Mouse (Mus musculus): ENCODE data around the gene Rad23a. TPM values are rescaled to one million over a fixed set of nuclear protein-coding genes. Genes with fewer than 3 reads are reported as not detected.
A peak's percentile ranks its signal among the peaks of the same experiment; 100 is the strongest.

Gene Rad23a
- polyA plus RNA-seq, 1 experiment from 2014 or later: 88.1 TPM

DNA sequence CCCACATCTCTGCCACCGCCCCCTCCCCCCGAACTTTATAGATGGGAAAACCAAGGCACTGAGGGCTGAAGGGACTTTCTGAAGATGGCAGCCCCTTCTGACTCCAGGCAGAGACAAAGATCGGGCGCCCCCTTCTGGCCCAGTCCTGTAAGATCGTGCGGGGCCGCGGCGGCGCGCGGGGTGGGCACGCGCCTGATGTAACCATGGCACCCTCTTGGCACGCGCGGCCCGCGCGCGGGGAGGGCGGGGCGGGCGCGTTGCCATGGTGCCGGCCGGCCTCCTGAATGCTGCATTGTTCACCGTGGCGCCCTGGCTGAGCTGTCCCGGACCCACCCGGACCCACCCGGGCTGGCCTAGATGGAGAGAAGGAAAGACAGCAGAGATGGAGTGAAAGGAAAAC is 29.6 kb downstream of the Rad23a start:
- Histone ChIP-seq H3K9ac (ENCODE audit: low read length) (peak overlapping the region; percentile 60), H3K4me3 (ENCODE audit: low read depth, low read length) (peak overlapping the region; percentile 21), H3K36me3 (ENCODE audit: control insufficient read depth, insufficient read depth, low read length) (no peaks in the 10 kb centered on the region), H3K27me3 (replicated peaks; ENCODE audit: control insufficient read depth, insufficient read depth, low read length) (no peaks in the 10 kb centered on the region), H3K9me3 (replicated peaks; ENCODE audit: control insufficient read depth, low read length) (no peaks in the 10 kb centered on the region), H3K4me1 (ENCODE audit: control insufficient read depth, insufficient read depth, low read length) (peaks cover 35% of the 10 kb centered on the region), H3K4me2 (ENCODE audit: low read length) (peak overlapping the region; percentile 60), H3K27ac (ENCODE audit: low read depth, low read length) (peak overlapping the region; percentile 78)
- WGBS: under 1% methylated on average over 30 of the region's 32 CpGs
- ATAC-seq (peak; percentile 78), DNase-seq (ENCODE audit: low spot score) (peak; percentile 94)

DNA sequence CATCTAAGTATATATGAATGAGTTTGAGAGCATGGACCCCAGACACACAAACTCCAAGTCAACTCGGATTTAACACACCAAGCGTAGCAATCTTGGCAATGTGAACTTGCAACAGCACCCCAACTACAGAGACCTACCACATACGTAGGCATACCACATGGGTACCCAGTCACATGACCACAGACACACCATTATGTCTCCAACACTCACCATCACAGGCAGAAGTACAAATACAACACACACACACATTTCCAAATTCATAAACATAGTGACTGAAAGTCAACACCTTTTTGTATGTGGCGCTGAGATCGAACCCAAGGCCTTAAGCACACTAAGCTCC is 30.6 kb downstream of the Rad23a start:
- WGBS: 71% methylated on average over 5 of the region's 5 CpGs
- no peaks in the 10 kb centered on the region for H3K27me3 ChIP-seq (replicated peaks; ENCODE audit: control insufficient read depth, insufficient read depth, low read length)
- H3K36me3 ChIP-seq (ENCODE audit: control insufficient read depth, insufficient read depth, low read length): no peaks in the 10 kb centered on the region
- peaks cover 31% of the 10 kb centered on the region for H3K4me1 ChIP-seq (ENCODE audit: control insufficient read depth, insufficient read depth, low read length)
- peak overlapping the region; percentile 82; the same call in 1 of the 2 replicates for H3K27ac ChIP-seq (ENCODE audit: low read depth, low read length)
- H3K9me3 ChIP-seq (replicated peaks; ENCODE audit: control insufficient read depth, low read length): no peaks in the 10 kb centered on the region
- H3K4me3 ChIP-seq (ENCODE audit: low read depth, low read length): no peak overlapping the region
- ATAC-seq (no peak), DNase-seq (ENCODE audit: low spot score) (peak; percentile 59)
- H3K9ac ChIP-seq (ENCODE audit: low read length): no peak overlapping the region
- no peak overlapping the region for H3K4me2 ChIP-seq (ENCODE audit: low read length)

DNA sequence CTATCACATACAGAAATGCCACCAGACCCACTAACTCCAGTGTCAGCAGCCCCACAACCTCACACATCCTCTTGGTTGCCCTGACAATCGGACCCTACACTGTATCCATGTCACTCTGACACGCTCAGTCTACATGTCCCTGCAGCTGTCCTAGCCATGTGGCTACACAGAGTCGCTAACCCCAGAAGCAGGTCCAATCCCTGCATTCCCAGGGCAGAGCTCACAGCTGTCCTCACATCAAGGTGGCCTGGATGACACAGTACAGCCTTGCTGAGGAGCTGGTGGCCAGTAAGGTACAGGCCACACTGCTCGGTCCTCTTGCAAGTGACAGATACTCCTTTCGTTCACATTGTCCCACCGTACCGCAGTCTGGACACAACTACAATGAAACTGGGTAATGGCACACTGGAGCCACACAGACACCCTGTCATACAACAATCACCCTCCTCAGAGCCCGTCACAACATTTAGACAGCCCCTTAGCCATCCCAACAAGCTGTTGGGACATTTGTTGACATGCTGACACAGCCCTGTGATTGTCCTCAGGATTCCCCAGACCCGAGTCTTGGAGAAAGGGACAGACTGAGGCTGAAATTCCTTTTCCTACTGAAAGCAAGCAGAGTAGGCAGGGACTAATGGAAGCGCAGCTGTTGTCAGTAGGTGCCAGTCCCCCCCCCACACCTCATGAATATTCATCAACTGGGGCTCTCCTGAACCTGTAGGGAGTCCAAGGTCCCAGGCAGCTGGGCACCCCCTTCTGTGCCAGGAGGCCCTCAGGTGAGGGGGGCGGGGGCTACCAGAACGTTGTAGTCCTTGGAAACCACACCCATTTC is 31.1 kb downstream of the Rad23a start:
- Histone ChIP-seq H3K4me2 (ENCODE audit: low read length) (no peak overlapping the region), H3K9ac (ENCODE audit: low read length) (peak overlapping the region; percentile 13; the same call in 1 of the 2 replicates), H3K4me1 (ENCODE audit: control insufficient read depth, insufficient read depth, low read length) (peaks cover 25% of the 10 kb centered on the region), H3K4me3 (ENCODE audit: low read depth, low read length) (no peak overlapping the region), H3K36me3 (ENCODE audit: control insufficient read depth, insufficient read depth, low read length) (no peaks in the 10 kb centered on the region), H3K9me3 (replicated peaks; ENCODE audit: control insufficient read depth, low read length) (no peaks in the 10 kb centered on the region), H3K27me3 (replicated peaks; ENCODE audit: control insufficient read depth, insufficient read depth, low read length) (no peaks in the 10 kb centered on the region), H3K27ac (ENCODE audit: low read depth, low read length) (peak overlapping the region; percentile 82)
- peak; percentile 70 for DNase-seq (ENCODE audit: low spot score)
- WGBS: 41% methylated on average over 12 of the region's 12 CpGs
- ATAC-seq: peak; percentile 38

DNA sequence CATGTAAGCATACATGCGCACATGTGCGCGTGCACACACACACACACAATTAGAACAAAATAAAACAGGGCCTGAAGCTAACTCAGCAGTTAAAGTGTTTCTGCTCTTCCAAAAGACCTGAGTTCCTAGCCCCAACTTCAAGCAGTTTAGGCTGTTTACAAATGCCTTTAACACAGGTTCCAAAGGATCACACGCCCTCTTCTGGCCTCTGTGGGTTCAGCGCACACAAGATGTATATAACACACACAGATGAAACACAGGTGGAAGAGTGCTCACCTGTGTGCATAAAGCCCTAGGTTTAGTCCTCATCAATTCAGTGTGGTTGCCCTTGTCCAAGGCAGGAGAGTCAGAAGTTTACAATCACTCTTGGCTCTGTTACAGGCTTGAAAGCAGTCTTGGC is 34.4 kb downstream of the Rad23a start:
- peaks cover 15% of the 10 kb centered on the region for H3K4me1 ChIP-seq (ENCODE audit: control insufficient read depth, insufficient read depth, low read length)
- H3K9me3 ChIP-seq (replicated peaks; ENCODE audit: control insufficient read depth, low read length): no peaks in the 10 kb centered on the region
- no peak overlapping the region for H3K4me2 ChIP-seq (ENCODE audit: low read length)
- no peak overlapping the region for H3K4me3 ChIP-seq (ENCODE audit: low read depth, low read length)
- 96% methylated on average over 5 of the region's 5 CpGs for WGBS
- DNase-seq (ENCODE audit: low spot score) (no peak), ATAC-seq (no peak)
- no peak overlapping the region for H3K9ac ChIP-seq (ENCODE audit: low read length)
- H3K27me3 ChIP-seq (replicated peaks; ENCODE audit: control insufficient read depth, insufficient read depth, low read length): peaks cover under 1% of the 10 kb centered on the region; the same call in 1 of the 2 replicates
- H3K27ac ChIP-seq (ENCODE audit: low read depth, low read length): no peak overlapping the region
- no peaks in the 10 kb centered on the region for H3K36me3 ChIP-seq (ENCODE audit: control insufficient read depth, insufficient read depth, low read length)

DNA sequence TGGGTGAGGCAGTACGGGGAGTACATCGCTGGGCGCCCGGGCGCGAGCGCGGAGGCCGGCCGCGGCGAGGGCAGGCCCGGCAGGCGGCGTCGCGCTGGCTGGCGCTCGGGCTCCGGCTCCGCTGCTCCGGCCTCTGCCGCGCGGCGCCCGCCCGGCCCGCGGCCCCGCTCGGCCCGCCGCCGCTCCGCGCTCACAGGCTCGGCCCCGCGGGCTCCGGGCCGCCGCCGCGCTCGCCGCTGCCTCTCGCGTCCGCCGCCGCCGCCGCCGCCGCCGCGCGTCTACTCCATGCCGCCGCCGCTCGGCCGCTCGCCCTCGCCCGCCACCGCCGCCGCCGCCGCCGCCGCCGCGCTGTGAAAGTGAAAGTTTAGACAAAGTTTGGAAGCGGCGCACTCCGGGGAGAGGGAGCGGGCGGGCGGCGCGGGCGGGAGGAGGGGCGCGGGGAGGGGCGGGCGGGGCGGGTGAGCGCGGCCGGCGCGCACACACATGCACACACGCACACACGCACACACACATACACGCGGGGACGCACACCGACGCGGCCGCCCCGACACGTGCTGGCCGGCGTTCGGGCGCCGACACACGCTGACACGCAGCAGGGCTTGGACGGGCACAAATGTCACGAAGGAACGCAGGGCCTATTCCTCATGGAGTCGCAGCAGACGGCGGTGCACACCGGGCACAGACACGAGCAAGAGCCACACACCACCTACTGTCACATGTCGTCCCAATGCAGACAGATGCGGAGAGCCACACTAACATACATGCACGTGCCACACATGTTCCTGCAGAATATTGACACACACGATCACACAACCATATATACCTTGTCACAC is 40.2 kb downstream of the Rad23a start, which contains the start of gene Nfix:
TSS of gene Nfix (minus strand) at position 346 of the 833 bp plus-strand sequence.
- peak within 1 kb of the TSS; percentile 60 for H3K4me3 ChIP-seq (ENCODE audit: low read depth, low read length)
- peak within 1 kb of the TSS; percentile 97 for H3K27ac ChIP-seq (ENCODE audit: low read depth, low read length)
- H3K36me3 ChIP-seq (ENCODE audit: control insufficient read depth, insufficient read depth, low read length): peaks cover 11% of the 10 kb centered on the region; the same call in 1 of the 2 replicates
- H3K4me2 ChIP-seq (ENCODE audit: low read length): peak within 1 kb of the TSS; percentile 77
- peak; percentile 40 for ATAC-seq
- no peaks in the 10 kb centered on the region for H3K9me3 ChIP-seq (replicated peaks; ENCODE audit: control insufficient read depth, low read length)
- H3K9ac ChIP-seq (ENCODE audit: low read length): peak within 1 kb of the TSS; percentile 96
- DNase-seq (ENCODE audit: low spot score): no peak
- WGBS: 2% methylated on average over 40 of the region's 125 CpGs
- H3K4me1 ChIP-seq (ENCODE audit: control insufficient read depth, insufficient read depth, low read length): peaks cover 27% of the 10 kb centered on the region
- peaks cover 23% of the 10 kb centered on the region for H3K27me3 ChIP-seq (replicated peaks; ENCODE audit: control insufficient read depth, insufficient read depth, low read length)

DNA sequence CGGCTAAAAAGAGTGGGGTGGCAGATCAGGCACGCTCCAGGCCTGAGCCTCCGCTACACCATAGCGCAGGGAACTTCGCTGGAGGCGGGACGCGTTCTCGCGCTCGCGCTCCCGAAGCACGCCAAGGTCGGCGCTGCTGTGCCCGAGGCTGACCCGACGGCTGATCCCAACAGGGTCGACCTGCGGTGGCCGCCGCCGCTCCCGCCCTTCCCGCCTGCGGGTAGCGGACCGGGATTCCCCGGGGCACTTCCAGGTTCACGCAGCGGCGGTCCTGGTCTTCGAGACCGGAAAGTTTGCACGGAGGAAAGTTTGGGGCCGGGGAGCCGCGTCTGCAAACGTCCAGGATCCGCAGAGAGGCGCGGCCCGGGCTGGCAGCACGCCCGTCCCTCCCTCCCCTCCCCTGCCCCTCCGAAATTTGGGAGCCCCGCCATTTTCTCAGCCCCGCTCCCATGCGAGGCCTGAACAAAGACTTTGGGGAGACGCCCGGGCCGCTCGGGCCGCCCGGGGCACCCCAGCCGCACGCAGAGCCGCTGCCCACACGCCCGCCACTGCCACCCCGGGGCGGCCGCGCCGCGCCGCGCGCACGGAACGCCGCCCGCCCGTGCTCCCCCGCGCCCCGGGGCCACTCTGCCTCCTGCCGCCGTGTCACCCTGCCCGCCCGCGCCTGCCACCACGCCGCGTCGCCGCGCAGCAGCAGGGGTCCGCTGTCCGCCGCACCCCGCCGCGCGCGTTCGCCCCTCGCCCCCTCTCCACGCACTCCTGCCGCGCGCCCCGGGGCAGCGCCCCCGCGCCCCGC is 41.1 kb downstream of the Rad23a start:
- peaks cover 36% of the 10 kb centered on the region for H3K4me1 ChIP-seq (ENCODE audit: control insufficient read depth, insufficient read depth, low read length)

DNA sequence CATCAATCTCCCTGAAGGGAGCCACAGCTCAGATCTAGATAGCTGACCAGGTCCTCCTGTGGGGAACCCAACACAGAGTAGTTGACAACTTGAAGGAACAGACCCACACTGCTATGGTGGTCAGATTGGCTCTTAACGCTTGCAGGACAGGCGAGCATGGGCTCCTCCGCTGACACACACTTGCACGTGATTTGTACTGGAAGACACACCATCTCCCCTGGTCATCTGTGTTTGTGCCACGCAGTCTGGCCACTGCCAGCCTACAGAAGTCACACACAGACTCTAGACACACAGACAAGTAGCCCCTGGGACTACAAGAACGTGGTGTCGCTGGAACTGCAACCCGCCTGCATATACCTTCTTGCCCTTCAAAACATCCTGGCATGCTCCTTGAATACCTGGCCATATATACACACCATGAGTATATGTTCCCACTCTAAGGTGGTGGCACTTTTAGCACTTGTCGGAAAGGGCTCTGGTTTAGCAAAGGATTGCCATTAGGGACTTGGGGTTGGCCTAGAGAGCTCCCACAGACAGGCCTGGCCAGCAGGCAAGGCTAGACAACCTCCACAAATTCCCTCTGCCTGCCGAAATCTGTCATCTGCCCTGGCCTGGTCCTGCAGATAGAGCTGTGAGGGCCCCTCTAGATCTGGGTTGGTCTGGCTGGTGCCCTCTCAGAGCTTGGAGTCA is 41.9 kb downstream of the Rad23a start:
- DNase-seq (ENCODE audit: low spot score): no peak
- Histone ChIP-seq H3K4me3 (ENCODE audit: low read depth, low read length) (peak overlapping the region; percentile 60), H3K9ac (ENCODE audit: low read length) (peak overlapping the region; percentile 96), H3K4me1 (ENCODE audit: control insufficient read depth, insufficient read depth, low read length) (peaks cover 36% of the 10 kb centered on the region), H3K27ac (ENCODE audit: low read depth, low read length) (peak overlapping the region; percentile 97), H3K27me3 (replicated peaks; ENCODE audit: control insufficient read depth, insufficient read depth, low read length) (peaks cover 23% of the 10 kb centered on the region), H3K36me3 (ENCODE audit: control insufficient read depth, insufficient read depth, low read length) (peaks cover 11% of the 10 kb centered on the region; the same call in 1 of the 2 replicates), H3K4me2 (ENCODE audit: low read length) (peak overlapping the region; percentile 77), H3K9me3 (replicated peaks; ENCODE audit: control insufficient read depth, low read length) (no peaks in the 10 kb centered on the region)
- ATAC-seq: no peak
- WGBS: 30% methylated on average over 10 of the region's 10 CpGs

More for the DNA sequence above, 41.1 kb downstream of the Rad23a start:
- under 1% methylated on average over 49 of the region's 108 CpGs for WGBS
- no peaks in the 10 kb centered on the region for H3K9me3 ChIP-seq (replicated peaks; ENCODE audit: control insufficient read depth, low read length)
- H3K27ac ChIP-seq (ENCODE audit: low read depth, low read length): peak overlapping the region; percentile 97
- peaks cover 11% of the 10 kb centered on the region; the same call in 1 of the 2 replicates for H3K36me3 ChIP-seq (ENCODE audit: control insufficient read depth, insufficient read depth, low read length)
- peak overlapping the region; percentile 60 for H3K4me3 ChIP-seq (ENCODE audit: low read depth, low read length)
- peaks cover 23% of the 10 kb centered on the region for H3K27me3 ChIP-seq (replicated peaks; ENCODE audit: control insufficient read depth, insufficient read depth, low read length)
- peak; percentile 3; the same call in 1 of the 2 replicates for ATAC-seq
- peak overlapping the region; percentile 77 for H3K4me2 ChIP-seq (ENCODE audit: low read length)
- H3K9ac ChIP-seq (ENCODE audit: low read length): peak overlapping the region; percentile 96
- DNase-seq (ENCODE audit: low spot score): peak; percentile 69

DNA sequence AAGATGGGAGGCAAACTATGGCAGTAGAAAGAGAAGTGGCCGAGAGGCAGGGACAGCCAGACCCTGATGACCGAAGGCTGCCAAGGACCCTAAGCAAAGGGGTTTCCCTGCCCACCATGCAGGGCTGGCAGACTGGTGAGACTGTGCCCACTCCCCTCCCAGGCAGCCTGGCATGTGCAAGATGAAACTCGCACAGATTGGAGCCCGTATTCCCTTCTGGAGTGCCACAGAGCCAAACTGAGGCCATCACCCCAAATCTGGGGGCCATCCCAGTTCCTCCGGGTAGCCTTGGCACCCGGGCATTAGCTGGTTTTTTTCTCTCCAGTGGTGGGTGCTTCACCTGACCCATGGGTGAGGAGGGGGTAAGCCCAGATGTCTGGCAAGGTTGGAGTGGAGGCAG is 42.5 kb downstream of the Rad23a start:
- peaks cover 40% of the 10 kb centered on the region for H3K4me1 ChIP-seq (ENCODE audit: control insufficient read depth, insufficient read depth, low read length)
- H3K9me3 ChIP-seq (replicated peaks; ENCODE audit: control insufficient read depth, low read length): no peaks in the 10 kb centered on the region
- ATAC-seq: no peak
- H3K36me3 ChIP-seq (ENCODE audit: control insufficient read depth, insufficient read depth, low read length): peaks cover 11% of the 10 kb centered on the region; the same call in 1 of the 2 replicates
- H3K4me3 ChIP-seq (ENCODE audit: low read depth, low read length): peak overlapping the region; percentile 60
- WGBS: 53% methylated on average over 6 of the region's 6 CpGs
- peaks cover 23% of the 10 kb centered on the region for H3K27me3 ChIP-seq (replicated peaks; ENCODE audit: control insufficient read depth, insufficient read depth, low read length)
- H3K27ac ChIP-seq (ENCODE audit: low read depth, low read length): peak overlapping the region; percentile 97
- H3K9ac ChIP-seq (ENCODE audit: low read length): peak overlapping the region; percentile 96
- H3K4me2 ChIP-seq (ENCODE audit: low read length): peak overlapping the region; percentile 77
- DNase-seq (ENCODE audit: low spot score): peak; percentile 77
